Mouse (Mus musculus): ENCODE results near the gene Adgrg5.

GRCm38 (mm10) chr8:94935172-94935571, 11.7 kb downstream of the Adgrg5 start:
- TF ChIP-seq CTCF (IDR thresholded peaks at IDR 0.05; ENCODE audit: low read depth), result no peak
- TF ChIP-seq EP300 (IDR thresholded peaks at IDR 0.05; ENCODE audit: low read depth), result no peak

Data from liver, postnatal 0 days (tissue).